Mouse (Mus musculus): ENCODE results near the gene Tenm1. TPM values are rescaled to one million over a fixed set of nuclear protein-coding genes. Genes with fewer than 3 reads are reported as not detected.

Gene Tenm1
- not detected for total RNA-seq (2023)

DNA sequence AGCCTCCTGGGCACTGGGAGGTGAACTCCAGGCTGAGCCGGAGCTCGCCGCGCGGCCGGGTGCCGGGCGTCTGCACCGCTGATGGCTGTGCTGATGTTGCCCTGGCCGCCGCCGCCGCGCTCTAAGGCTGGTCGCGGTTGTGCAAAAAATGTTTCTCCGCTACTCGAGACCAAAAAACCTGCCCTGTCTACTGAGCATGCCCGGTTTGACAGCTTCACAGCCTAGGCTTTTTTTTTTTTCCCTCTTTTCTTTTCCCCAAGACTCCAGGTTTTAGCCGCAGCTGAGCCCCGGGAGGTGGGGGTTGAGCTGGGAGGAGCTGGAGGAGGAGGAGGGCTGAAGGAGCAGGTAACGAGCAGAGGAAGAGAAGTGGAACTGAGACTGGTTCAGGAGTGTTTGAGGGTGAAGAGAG lies at the start of gene Tenm1:
Tenm1 (minus strand) TSS at position 272 of the 409 bp plus-strand sequence.

DNA sequence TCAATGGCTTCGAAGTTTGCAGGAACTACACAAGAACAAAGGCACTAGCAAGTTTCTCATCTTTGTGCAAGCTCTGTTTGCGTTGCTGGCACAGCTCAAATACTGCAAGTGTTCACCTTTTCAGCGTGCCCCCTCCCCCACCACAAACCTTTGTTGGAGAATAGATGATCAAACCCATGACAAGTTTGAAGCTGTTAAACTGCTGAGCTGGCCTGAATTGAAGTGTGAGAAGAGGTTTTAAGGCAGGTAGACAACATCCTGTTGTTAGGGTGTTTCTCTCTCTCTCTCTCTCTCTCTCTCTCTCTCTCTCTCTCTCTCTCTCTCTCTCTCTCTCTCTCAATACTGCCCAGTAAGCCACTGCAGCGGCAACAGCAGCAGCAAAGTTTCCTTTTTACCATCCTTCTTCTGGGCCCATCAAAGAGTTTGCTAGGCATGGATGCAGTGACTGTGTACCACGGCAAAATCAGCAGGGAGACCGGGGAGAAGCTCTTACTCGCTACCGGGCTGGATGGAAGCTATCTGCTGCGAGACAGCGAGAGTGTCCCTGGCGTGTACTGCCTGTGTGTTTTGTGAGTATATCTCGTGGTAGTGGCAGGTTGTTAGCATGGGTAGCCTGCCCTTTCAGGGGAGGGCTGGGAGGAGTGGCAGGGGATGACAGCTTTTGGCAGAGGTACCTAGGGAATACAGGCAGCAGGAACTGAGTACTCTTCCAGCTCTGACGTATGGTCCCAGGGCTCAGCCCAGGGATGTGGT lies 926.5 kb downstream of the Tenm1 start, which contains the start of gene Sh2d1a:
Sh2d1a (plus strand) TSS at position 163 of the 753 bp plus-strand sequence.

DNA sequence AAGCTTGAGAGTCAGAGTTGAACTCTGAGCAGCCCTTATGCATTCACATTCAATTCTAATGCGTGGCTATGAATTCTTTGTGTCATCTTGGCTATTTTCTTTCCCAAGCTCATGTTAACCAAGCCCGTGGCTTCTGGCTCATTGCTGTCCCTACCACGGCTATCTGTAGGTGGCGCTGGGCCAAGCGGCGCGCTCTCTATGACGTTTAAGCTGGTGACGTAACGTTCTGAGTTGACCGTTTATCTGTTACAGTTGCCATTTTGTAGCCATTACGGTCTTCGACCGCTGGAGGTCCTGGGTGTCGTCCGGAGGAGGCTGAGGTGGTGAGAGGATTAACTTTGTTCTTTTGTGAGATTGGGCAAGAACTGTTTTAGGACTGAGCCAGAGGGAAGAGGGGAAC lies 939.5 kb downstream of the Tenm1 start, which contains the start of gene Tex13c2:
Tex13c2 (plus strand) TSS at position 246 of the 400 bp plus-strand sequence.

Other genes with a start within 250 kb of the Tenm1 start
- gene Tex13c1, start 162.0 kb upstream of the Tenm1 start, total RNA-seq (2023) = not detected

Data from monocyte, adult 59 days (primary cell).